Mouse (Mus musculus): ENCODE measurements around the gene Glrx5.

The Glrx5 gene

DNA sequence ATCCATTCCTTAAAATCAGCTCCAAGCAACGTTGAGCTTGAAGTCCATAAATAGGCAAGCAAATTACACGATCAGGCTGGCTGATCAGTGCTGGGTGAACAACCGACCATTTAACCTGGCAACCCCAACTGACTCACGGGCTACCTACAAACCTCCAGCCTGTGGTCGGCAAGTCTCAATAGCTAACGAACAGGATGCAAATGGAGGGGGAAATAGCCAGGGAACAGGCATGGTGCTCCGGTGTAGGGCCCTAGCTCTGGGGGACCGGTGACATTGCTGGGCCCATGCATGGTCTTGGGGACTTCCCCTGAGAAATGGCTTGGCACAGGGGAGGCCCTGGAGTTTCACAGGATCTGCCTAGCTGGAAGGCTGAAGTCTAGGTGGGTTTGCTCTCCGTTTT is 31.2 kb upstream of the Glrx5 start:
- TF ChIP-seq CTCF (conservative IDR thresholded peaks at IDR 0.05; ENCODE audit: low read length) (no peak), NANOG (IDR thresholded peaks at IDR 0.05; ENCODE audit: borderline replicate concordance, low read length) (no peak), POU5F1 (IDR thresholded peaks at IDR 0.05; ENCODE audit: borderline replicate concordance, low read length) (no peak)
- Histone ChIP-seq H3K27me3 (ENCODE audit: insufficient read depth, low read length) (peaks cover 27% of the 10 kb centered on the region), H3K9me3 (ENCODE audit: low read length) (no peaks in the 10 kb centered on the region), H3K36me3 (ENCODE audit: insufficient read depth, low read length) (no peaks in the 10 kb centered on the region), H3K4me3 (replicated peaks; ENCODE audit: low read length) (no peak overlapping the region), H3K4me1 (replicated peaks; ENCODE audit: low read depth, low read length) (peaks cover 88% of the 10 kb centered on the region)

DNA sequence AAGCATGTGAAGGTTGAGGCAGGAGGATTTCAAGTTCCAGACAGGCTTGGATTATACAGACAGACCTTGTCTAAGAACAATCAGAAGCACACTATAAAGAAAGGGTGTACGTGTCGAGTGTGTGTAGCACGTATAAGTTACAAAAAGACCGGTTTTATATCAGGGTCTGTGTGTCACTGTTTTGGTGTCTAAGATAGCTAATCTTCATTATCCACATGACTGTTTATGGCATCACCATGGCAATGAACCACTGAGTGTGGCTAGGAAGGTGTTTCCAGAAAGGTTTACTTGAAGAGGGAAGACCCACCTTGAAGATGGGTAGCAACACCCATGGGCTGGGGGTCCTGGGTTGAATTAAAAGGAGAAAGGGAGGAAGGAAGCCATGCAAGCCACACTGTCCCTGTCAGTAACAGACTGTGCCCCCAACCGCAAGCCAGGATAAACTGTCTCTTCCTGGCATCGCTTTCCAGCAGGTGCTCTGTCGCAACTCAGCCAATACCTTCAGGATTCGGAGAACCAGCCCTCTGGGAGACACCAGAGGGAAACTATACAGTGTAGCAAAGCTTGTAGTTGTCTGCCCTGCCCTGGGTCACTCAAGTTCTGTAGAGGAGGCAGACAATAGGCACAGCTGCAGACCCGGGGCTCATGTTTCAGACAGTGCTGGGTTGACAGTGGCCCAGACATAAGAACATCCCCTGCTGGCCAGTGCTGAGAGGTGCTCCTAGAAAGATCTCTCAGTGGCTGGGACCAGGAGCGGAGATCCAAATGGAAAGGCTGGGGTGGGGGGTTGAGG is 30.0 kb upstream of the Glrx5 start:
- TF ChIP-seq CTCF (conservative IDR thresholded peaks at IDR 0.05; ENCODE audit: low read length) (peak; percentile 26; the same call in 1 of the 2 replicates), NANOG (IDR thresholded peaks at IDR 0.05; ENCODE audit: borderline replicate concordance, low read length) (no peak)
- Histone ChIP-seq H3K27me3 (ENCODE audit: insufficient read depth, low read length) (peaks cover 27% of the 10 kb centered on the region), H3K4me3 (replicated peaks; ENCODE audit: low read length) (peak overlapping the region; percentile 20; the same call in 1 of the 2 replicates), H3K36me3 (ENCODE audit: insufficient read depth, low read length) (no peaks in the 10 kb centered on the region), H3K4me1 (replicated peaks; ENCODE audit: low read depth, low read length) (peaks cover 99% of the 10 kb centered on the region), H3K9me3 (ENCODE audit: low read length) (no peaks in the 10 kb centered on the region)

DNA sequence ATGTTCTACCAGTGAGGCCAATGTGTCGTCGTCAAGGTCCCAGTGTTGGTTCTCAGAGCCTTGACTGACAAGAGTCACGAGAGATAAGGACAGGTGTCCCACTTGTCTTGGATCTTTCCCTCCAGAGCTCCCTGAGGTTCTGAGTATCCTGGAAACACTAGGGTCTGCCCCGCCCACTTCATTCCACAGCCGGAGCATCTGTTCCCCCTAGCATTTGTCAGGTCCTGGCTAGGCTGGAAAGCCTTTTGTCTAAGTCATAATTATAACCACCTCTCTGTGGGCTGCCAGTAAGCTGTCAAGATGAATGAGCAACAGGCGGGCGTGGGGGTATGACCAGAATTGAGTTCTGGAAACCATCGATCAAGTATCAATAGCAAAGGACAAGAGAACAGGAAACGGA is 29.3 kb upstream of the Glrx5 start:
- H3K4me3 ChIP-seq (replicated peaks; ENCODE audit: low read length): peak overlapping the region; percentile 20; the same call in 1 of the 2 replicates
- TF ChIP-seq NANOG (IDR thresholded peaks at IDR 0.05; ENCODE audit: borderline replicate concordance, low read length): no peak
- no peak for TF ChIP-seq CTCF (conservative IDR thresholded peaks at IDR 0.05; ENCODE audit: low read length)
- no peak for TF ChIP-seq POU5F1 (IDR thresholded peaks at IDR 0.05; ENCODE audit: borderline replicate concordance, low read length)
- peaks cover 28% of the 10 kb centered on the region for H3K27me3 ChIP-seq (ENCODE audit: insufficient read depth, low read length)
- H3K36me3 ChIP-seq (ENCODE audit: insufficient read depth, low read length): no peaks in the 10 kb centered on the region
- H3K9me3 ChIP-seq (ENCODE audit: low read length): no peaks in the 10 kb centered on the region
- peaks cover 99% of the 10 kb centered on the region for H3K4me1 ChIP-seq (replicated peaks; ENCODE audit: low read depth, low read length)

DNA sequence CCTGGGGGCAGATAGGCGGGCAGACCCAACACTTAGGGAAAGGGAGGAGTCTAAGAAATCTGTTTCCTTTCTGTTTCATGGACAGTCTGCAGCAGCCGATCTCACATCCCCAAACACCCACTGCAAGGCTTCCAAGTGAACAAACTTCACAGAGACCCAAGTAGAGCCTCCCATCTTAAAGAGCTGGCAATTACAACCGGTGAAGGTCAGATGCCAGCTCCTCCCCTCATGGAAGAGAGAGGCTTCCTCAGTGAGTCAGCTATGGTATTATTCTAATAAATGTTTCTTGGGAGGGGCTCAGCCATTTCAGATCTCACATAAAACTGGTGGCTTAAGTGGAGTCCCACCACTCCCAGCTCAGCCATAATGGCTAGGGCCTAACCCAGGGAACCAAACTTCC is 28.8 kb upstream of the Glrx5 start:
- Histone ChIP-seq H3K4me1 (replicated peaks; ENCODE audit: low read depth, low read length) (peaks cover 99% of the 10 kb centered on the region), H3K27me3 (ENCODE audit: insufficient read depth, low read length) (peaks cover 29% of the 10 kb centered on the region), H3K36me3 (ENCODE audit: insufficient read depth, low read length) (no peaks in the 10 kb centered on the region), H3K4me3 (replicated peaks; ENCODE audit: low read length) (0 out of 2 replicates have a peak overlapping the region, but pooled peaks have one; percentile 20), H3K9me3 (ENCODE audit: low read length) (no peaks in the 10 kb centered on the region)
- no peak for TF ChIP-seq POU5F1 (IDR thresholded peaks at IDR 0.05; ENCODE audit: borderline replicate concordance, low read length)
- no peak for TF ChIP-seq NANOG (IDR thresholded peaks at IDR 0.05; ENCODE audit: borderline replicate concordance, low read length)
- no peak for TF ChIP-seq CTCF (conservative IDR thresholded peaks at IDR 0.05; ENCODE audit: low read length)

DNA sequence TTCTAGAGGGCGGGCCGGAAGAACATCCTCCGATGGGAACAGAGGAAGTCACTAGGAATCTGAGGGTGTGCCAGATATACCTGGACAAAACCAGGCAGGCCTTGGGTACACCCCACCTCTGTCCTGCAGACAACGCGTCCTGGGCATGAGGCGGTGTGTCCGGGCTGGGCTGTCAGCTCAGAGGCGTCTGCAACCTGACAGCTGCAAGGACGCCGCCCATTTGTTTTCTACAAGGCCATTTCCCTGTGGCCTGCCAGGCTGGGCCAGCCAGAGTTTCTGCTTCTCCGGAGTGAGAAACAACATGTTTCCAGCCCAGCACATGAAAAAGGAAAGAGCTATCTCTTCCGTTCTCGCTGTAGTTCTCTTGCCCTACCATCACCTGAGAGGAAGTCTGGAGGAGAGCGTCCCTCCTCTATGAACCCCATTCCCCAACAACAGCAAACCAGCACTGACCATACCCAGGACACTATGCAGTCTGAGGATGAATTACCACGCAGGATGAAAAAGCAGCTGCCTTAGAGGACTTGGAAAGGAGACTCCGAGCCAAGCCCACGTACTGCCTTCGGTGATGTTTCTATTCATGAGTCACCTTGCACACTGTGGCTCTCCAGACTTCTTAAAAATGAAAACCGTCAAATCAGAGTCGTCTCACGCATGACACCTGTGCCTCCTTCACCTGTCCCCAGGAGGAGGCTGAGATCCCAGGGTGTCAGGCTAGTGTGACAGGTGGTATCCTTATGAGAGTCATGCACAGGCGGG is 27.4 kb upstream of the Glrx5 start:
- Histone ChIP-seq H3K9me3 (ENCODE audit: low read length) (no peaks in the 10 kb centered on the region), H3K4me3 (replicated peaks; ENCODE audit: low read length) (no peak overlapping the region), H3K4me1 (replicated peaks; ENCODE audit: low read depth, low read length) (peaks cover 95% of the 10 kb centered on the region), H3K27me3 (ENCODE audit: insufficient read depth, low read length) (peaks cover 36% of the 10 kb centered on the region), H3K36me3 (ENCODE audit: insufficient read depth, low read length) (no peaks in the 10 kb centered on the region)
- TF ChIP-seq NANOG (IDR thresholded peaks at IDR 0.05; ENCODE audit: borderline replicate concordance, low read length) (no peak), CTCF (conservative IDR thresholded peaks at IDR 0.05; ENCODE audit: low read length) (no peak), POU5F1 (IDR thresholded peaks at IDR 0.05; ENCODE audit: borderline replicate concordance, low read length) (no peak)

DNA sequence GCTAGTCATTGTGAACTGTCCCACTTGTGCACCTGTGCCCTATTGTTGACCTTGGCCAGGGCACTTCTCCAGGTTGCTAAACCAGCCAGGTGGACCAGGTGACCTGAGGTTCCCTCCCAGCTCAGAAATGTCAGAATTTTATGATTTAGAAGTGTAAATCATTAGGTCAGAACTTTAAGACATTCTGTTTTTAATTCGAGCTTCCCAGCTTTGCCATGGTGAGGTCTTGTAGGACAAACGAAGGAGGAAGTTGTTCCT is 26.8 kb upstream of the Glrx5 start:
- Histone ChIP-seq H3K9me3 (ENCODE audit: low read length) (no peaks in the 10 kb centered on the region), H3K4me3 (replicated peaks; ENCODE audit: low read length) (no peak overlapping the region), H3K27me3 (ENCODE audit: insufficient read depth, low read length) (peaks cover 39% of the 10 kb centered on the region), H3K4me1 (replicated peaks; ENCODE audit: low read depth, low read length) (peaks cover 95% of the 10 kb centered on the region), H3K36me3 (ENCODE audit: insufficient read depth, low read length) (no peaks in the 10 kb centered on the region)
- TF ChIP-seq NANOG (IDR thresholded peaks at IDR 0.05; ENCODE audit: borderline replicate concordance, low read length): no peak
- no peak for TF ChIP-seq CTCF (conservative IDR thresholded peaks at IDR 0.05; ENCODE audit: low read length)
- TF ChIP-seq POU5F1 (IDR thresholded peaks at IDR 0.05; ENCODE audit: borderline replicate concordance, low read length): no peak

DNA sequence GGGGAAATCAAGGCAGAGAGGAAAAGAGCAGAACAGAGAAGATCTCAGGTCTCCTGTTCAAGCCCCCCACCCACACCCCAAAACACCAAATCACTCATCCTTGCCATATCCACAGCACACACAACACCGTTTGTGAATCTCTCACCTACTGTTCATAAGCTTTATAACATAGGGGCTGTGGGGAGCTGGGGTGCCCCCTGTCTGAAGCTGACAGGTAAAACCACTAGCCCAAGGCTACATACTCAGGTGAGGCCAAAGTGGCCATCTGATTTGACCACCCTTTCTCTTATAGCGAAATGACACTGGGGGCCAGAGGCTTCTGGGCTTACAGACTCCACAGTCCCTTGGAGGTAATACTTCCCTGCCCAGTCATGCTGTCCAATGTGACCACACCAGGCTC is 24.3 kb upstream of the Glrx5 start:
- Histone ChIP-seq H3K27me3 (ENCODE audit: insufficient read depth, low read length) (peaks cover 59% of the 10 kb centered on the region), H3K9me3 (ENCODE audit: low read length) (no peaks in the 10 kb centered on the region), H3K4me3 (replicated peaks; ENCODE audit: low read length) (peak overlapping the region; percentile 87), H3K36me3 (ENCODE audit: insufficient read depth, low read length) (no peaks in the 10 kb centered on the region), H3K4me1 (replicated peaks; ENCODE audit: low read depth, low read length) (peaks cover 91% of the 10 kb centered on the region)
- TF ChIP-seq POU5F1 (IDR thresholded peaks at IDR 0.05; ENCODE audit: borderline replicate concordance, low read length): no peak
- no peak for TF ChIP-seq CTCF (conservative IDR thresholded peaks at IDR 0.05; ENCODE audit: low read length)
- no peak for TF ChIP-seq NANOG (IDR thresholded peaks at IDR 0.05; ENCODE audit: borderline replicate concordance, low read length)

DNA sequence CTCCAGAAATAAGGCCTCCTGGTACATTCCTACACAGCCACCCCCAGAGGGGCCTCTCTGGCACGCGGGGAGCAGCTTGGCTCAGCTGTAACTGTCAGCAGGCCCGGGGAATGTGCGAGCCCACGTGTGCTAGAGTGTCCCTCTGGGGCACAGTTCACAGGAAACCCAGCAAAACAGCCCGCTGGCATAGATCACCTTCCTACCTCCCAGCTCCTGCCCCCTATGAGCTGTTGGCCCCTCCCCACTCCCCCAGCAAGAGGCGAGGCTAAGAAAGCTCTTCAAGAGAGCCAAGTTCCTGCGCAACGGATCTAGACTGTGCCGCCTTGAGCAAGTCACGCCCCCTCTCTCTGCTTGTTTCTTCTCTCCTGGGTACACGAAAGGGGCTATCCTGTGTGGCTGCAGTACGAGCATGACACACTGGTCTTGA is 23.7 kb upstream of the Glrx5 start:
- H3K36me3 ChIP-seq (ENCODE audit: insufficient read depth, low read length): no peaks in the 10 kb centered on the region
- TF ChIP-seq NANOG (IDR thresholded peaks at IDR 0.05; ENCODE audit: borderline replicate concordance, low read length) (no peak), CTCF (conservative IDR thresholded peaks at IDR 0.05; ENCODE audit: low read length) (no peak), POU5F1 (IDR thresholded peaks at IDR 0.05; ENCODE audit: borderline replicate concordance, low read length) (no peak)
- peaks cover 91% of the 10 kb centered on the region for H3K4me1 ChIP-seq (replicated peaks; ENCODE audit: low read depth, low read length)
- no peaks in the 10 kb centered on the region for H3K9me3 ChIP-seq (ENCODE audit: low read length)
- peak overlapping the region; percentile 87 for H3K4me3 ChIP-seq (replicated peaks; ENCODE audit: low read length)
- H3K27me3 ChIP-seq (ENCODE audit: insufficient read depth, low read length): peaks cover 65% of the 10 kb centered on the region

All from E14TG2a.4 (cell line).